Comparison of ENCODE assay signal across 13 mouse cellular contexts in the genomic region with DNA sequence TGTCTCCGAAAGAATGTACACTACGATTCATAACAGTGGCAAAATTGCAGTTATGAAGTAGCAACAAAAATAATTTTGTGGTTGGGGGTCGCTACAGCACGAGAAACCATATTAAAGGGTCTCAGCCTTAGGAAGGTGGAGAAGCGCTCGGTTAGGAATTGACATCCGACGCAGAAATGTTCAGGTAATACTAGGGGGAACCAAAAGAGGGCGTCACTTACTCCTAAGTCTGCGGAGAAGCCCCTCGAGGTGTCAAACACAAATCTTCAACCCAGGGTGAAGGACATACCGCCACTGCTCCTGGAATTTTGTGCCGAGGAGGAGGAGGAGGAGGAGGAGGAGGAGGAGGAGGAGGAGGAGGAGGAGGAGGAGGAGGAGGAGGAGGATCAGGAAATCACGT. TPM values are rescaled to one million over a fixed set of nuclear protein-coding genes. Genes with fewer than 3 reads are reported as not detected.
DNase-seq lines count a peak whose midpoint lies in the region; ATAC-seq and TF ChIP-seq lines count a peak whose summit lies in the region.
"Had no signal": no experiment of that assay in that cellular context is flagged by ENCODE, and none has a peak within 500 bp of the region (broad histone marks: within the 10 kb centered on the region; RNA-seq: fewer than 3 reads in every experiment).

No protein-coding gene starts in this region.

- TF ChIP-seq CTCF in brain, embryonic 14.5 days (IDR thresholded peaks at IDR 0.05; ENCODE audit: borderline replicate concordance, extremely low read depth, insufficient read depth, insufficient read length), result peak; percentile 22; the same call in 1 of the 2 replicates
- TF ChIP-seq CTCF in liver, postnatal 0 days (IDR thresholded peaks at IDR 0.05; ENCODE audit: low read depth), result 0 out of 2 replicates have a peak, but pooled peaks have one; percentile 10

- peak overlapping the region; percentile 94; the same call in 1 of the 2 replicates for H3K4me2 ChIP-seq in heart, embryonic 15.5 days
- H3K4me2 ChIP-seq in hindbrain, embryonic 11.5 days (replicated peaks; ENCODE audit: low read depth, low read length), result no peak overlapping the region
- H3K4me2 ChIP-seq in liver, postnatal 0 days (ENCODE audit: low read depth, low read length), result peak overlapping the region; percentile 76; the same call in 1 of the 2 replicates

- no peak for ATAC-seq in heart, embryonic 15.5 days (replicated peaks; ENCODE audit: insufficient number of reproducible peaks, insufficient read depth, low FRiP score, low read depth)
- no peak for ATAC-seq in hindbrain, embryonic 11.5 days (ENCODE audit: low FRiP score)
- ATAC-seq in liver, postnatal 0 days, result no peak
- ATAC-seq: forebrain, postnatal 0 days; lung, postnatal 0 days had no signal

- no peak for TF ChIP-seq EP300 in liver, postnatal 0 days (IDR thresholded peaks at IDR 0.05; ENCODE audit: low read depth)

- WGBS in heart, embryonic 15.5 days, result 36% methylated on average over 12 of the region's 14 CpGs
- WGBS in hindbrain, embryonic 11.5 days, result 22% methylated on average over 13 of the region's 14 CpGs
- 23% methylated on average over 14 of the region's 14 CpGs for WGBS in liver, postnatal 0 days (ENCODE audit: insufficient replicate concordance)

- DNase-seq in heart, adult 8-10 months (ENCODE audit: low spot score), result no peak
- no peak for DNase-seq in brain, embryonic 14.5 days (ENCODE audit: low read depth)
- DNase-seq in hindbrain, embryonic 11.5 days (ENCODE audit: low spot score), result peak; percentile 48
- DNase-seq in liver, postnatal 0 days, result no peak
- DNase-seq in thymus, postnatal 25 days, result no peak
- no peak for DNase-seq in thymus, postnatal 36 days
- DNase-seq in layer of hippocampus, adult 11-12 months (ENCODE audit: low spot score), result no peak
- DNase-seq: adrenal gland, adult 2 months; cerebellum, adult 8-10 months; heart, postnatal 36 days had no signal

- H3K9ac ChIP-seq in heart, embryonic 15.5 days, result no peak overlapping the region
- H3K9ac ChIP-seq in hindbrain, embryonic 11.5 days (ENCODE audit: low read depth, low read length), result no peak overlapping the region
- no peak overlapping the region for H3K9ac ChIP-seq in liver, postnatal 0 days (replicated peaks)
- H3K9ac ChIP-seq: forebrain, postnatal 0 days had no signal

- no peaks in the 10 kb centered on the region for H3K9me3 ChIP-seq in heart, embryonic 15.5 days (replicated peaks)
- no peaks in the 10 kb centered on the region for H3K9me3 ChIP-seq in hindbrain, embryonic 11.5 days (ENCODE audit: control insufficient read depth, low read length)
- H3K9me3 ChIP-seq in liver, postnatal 0 days (ENCODE audit: low read length), result no peaks in the 10 kb centered on the region

- no peak overlapping the region for H3K4me3 ChIP-seq in heart, embryonic 15.5 days
- no peak overlapping the region for H3K4me3 ChIP-seq in hindbrain, embryonic 11.5 days (ENCODE audit: low read depth, low read length)
- no peak overlapping the region for H3K4me3 ChIP-seq in liver, postnatal 0 days (ENCODE audit: low read depth, low read length)

- H3K27ac ChIP-seq in heart, embryonic 15.5 days, result no peak overlapping the region
- H3K27ac ChIP-seq in hindbrain, embryonic 11.5 days (ENCODE audit: low read depth, low read length), result no peak overlapping the region
- no peak overlapping the region for H3K27ac ChIP-seq in liver, postnatal 0 days (ENCODE audit: low read depth)

- no peak for TF ChIP-seq POLR2A in brain, embryonic 14.5 days (IDR thresholded peaks at IDR 0.05; ENCODE audit: borderline replicate concordance, extremely low read depth, insufficient read depth, insufficient read length, poor library complexity, severe bottlenecking)

- H3K36me3 ChIP-seq in heart, embryonic 15.5 days, result no peaks in the 10 kb centered on the region
- no peaks in the 10 kb centered on the region for H3K36me3 ChIP-seq in hindbrain, embryonic 11.5 days (ENCODE audit: control insufficient read depth, insufficient read depth, low read length)
- H3K36me3 ChIP-seq in liver, postnatal 0 days (replicated peaks; ENCODE audit: insufficient read depth, low read length), result no peaks in the 10 kb centered on the region

- H3K27me3 ChIP-seq in heart, embryonic 15.5 days, result peaks cover 59% of the 10 kb centered on the region
- H3K27me3 ChIP-seq in hindbrain, embryonic 11.5 days (ENCODE audit: control insufficient read depth, insufficient read depth, low read length), result peaks cover 22% of the 10 kb centered on the region; the same call in 1 of the 2 replicates
- peaks cover 21% of the 10 kb centered on the region for H3K27me3 ChIP-seq in liver, postnatal 0 days (ENCODE audit: insufficient read depth, low read length)

- H3K4me1 ChIP-seq in heart, embryonic 15.5 days (replicated peaks), result peaks cover 28% of the 10 kb centered on the region
- peaks cover 2% of the 10 kb centered on the region for H3K4me1 ChIP-seq in hindbrain, embryonic 11.5 days (replicated peaks; ENCODE audit: control insufficient read depth, insufficient read depth, low read length)
- H3K4me1 ChIP-seq in liver, postnatal 0 days (ENCODE audit: insufficient read depth), result peaks cover 12% of the 10 kb centered on the region

RNA-seq across cellular contexts. Expression of gene Lgr5, which starts 2.9 kb away (rescaled TPM):
- 0.31 and 1.1 TPM in 2 replicates for polyA plus RNA-seq in heart, embryonic 15.5 days (2015; fragmentation: Nextera tagmentation; extraction: Ambion mirVana)
- total RNA-seq in heart, adult 8-10 months (2022), result not detected
- 1.4 and 2.3 TPM in 2 replicates for polyA plus RNA-seq in brain, embryonic 14.5 days (2012; rRNA removed)
- polyA plus RNA-seq in hindbrain, embryonic 11.5 days (2014; fragmentation: Nextera tagmentation; extraction: Ambion mirVana), result 6.4 and 6.7 TPM in 2 replicates
- 0.49 and 0.73 TPM in 2 replicates for polyA plus RNA-seq in liver, postnatal 0 days (2015; fragmentation: Nextera tagmentation; extraction: Ambion mirVana)

RNA-seq across cellular contexts. Expression of gene A930009A15Rik, which starts 14.9 kb away (rescaled TPM):
- not detected in 2 replicates for polyA plus RNA-seq in heart, embryonic 15.5 days (2015; fragmentation: Nextera tagmentation; extraction: Ambion mirVana)
- total RNA-seq in heart, adult 8-10 months (2022), result not detected
- polyA plus RNA-seq in brain, embryonic 14.5 days (2012; rRNA removed), result 0.14 and 0.36 TPM in 2 replicates
- polyA plus RNA-seq in hindbrain, embryonic 11.5 days (2014; fragmentation: Nextera tagmentation; extraction: Ambion mirVana), result 0.35 and 0.40 TPM in 2 replicates
- 0.25 and 0.56 TPM in 2 replicates for polyA plus RNA-seq in liver, postnatal 0 days (2015; fragmentation: Nextera tagmentation; extraction: Ambion mirVana)
- total RNA-seq: adrenal gland, adult 2 months; forebrain, postnatal 0 days; heart, postnatal 36 days had no signal
- polyA plus RNA-seq: adrenal gland, adult 2 months; lung, postnatal 0 days had no signal
